Mouse (Mus musculus) kidney, postnatal 10 days (tissue): Measurements from ENCODE around the gene Wdr53.
A peak's percentile ranks its signal among the peaks of the same experiment; 100 is the strongest.
"Not testable (repeated sequence)": the region's sequence is repeated elsewhere in the genome, so short reads cannot be mapped to it uniquely, and the experiment has no call there.

Experiments used
- DNase-seq: peaks from one replicate; pipeline ENCODE4 v3.0.0; 2021; ENCODE audit warnings: mixed read lengths

Wdr53 gene

DNA sequence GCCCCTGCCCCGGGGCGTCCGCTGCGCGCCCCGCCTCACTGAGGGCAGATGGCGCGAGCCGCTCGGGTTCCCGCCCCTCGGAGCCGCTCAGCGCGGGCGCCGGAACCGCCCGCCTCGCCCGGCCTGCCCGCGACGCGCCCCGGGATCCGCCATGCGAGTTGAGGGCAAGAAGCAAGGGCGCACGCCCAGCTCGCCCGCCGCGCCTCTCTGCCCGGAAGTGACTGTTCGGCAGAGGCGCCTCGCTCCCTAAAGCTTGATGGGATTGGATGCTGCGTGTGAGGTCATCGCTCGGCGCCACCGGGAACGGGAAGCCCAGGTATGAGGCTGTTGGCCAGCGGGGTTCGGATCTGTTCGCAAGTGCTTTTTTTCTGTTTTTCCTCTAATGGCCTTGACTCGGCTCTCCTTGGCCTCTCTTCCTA, at the start of gene Wdr53, which contains the start of gene Fbxo45:
Gene Wdr53 (plus strand): TSS at position 276 of the 419 bp plus-strand sequence.
Gene Fbxo45 (minus strand): TSS at position 207 of the 419 bp plus-strand sequence.
- DNase-seq, result peak; percentile 99

DNA sequence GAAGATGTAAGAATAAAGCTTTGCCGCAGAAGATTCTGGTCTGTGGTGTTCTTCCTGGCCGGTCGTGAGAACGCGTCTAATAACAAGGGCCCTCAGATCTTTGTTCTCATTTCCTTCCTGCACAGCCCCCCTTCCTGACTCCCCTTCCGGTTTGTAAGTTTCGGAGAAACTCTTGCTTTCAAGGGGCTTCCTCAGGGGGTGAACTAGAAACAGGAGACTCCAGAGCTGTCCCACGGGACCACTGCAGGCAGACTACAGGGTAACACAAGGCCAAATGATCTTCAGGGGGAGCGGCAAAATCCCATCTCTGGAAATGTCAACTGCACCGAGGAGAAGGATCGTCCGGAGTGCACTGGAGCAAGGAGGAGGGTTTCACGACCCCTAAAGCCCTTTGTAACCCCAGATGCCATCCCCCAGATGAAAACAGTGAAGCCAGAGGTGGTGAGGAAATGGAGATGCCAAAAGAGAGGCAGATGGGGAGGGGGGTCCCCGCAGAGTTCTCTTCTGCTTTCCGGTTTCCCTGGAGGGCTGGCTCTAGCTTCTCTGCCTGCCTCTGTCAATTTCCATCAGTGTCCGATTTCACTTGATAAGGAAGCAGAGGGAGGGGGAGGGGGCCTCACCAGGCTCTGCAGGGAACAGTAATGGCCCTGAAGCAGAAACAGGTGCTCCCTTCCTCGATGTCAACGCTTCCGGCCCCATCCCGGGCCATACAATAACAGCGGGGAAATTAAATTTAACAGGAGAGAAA, 46.6 kb upstream of the Wdr53 start:
- DNase-seq, result peak; percentile 76

- DNase-seq, result no peak
These were observed 46.1 kb upstream of the Wdr53 start for GRCm38 (mm10) chr16:32201004-32201325.

DNA sequence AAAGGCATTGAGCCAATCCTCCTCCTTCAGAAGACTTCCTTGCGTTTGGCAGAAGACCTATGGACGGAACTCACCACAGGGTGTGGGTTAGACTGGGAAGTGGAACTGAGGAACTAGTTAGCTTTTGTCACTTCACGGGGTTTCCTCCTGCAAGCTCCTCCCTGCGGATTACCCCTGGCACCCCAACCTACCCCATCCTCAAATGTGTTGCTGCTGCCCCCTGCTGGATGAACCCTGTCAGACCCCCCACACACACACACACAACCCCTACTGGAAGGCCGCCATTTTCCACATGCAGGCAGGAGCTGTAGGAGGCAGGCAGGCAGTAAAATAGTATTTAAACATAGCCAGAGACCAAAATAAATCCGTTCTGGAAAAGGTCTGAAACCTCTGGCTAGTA, 44.3 kb upstream of the Wdr53 start:
- peak; percentile 66 for DNase-seq

- peak; percentile 27 for DNase-seq
These were observed 42.1 kb upstream of the Wdr53 start for GRCm38 (mm10) chr16:32204902-32205301.

- no peak for DNase-seq
These were observed 32.9 kb upstream of the Wdr53 start for GRCm38 (mm10) chr16:32214156-32214555.

- DNase-seq, result no peak
These were observed 32.0 kb upstream of the Wdr53 start for GRCm38 (mm10) chr16:32214804-32215576.

DNA sequence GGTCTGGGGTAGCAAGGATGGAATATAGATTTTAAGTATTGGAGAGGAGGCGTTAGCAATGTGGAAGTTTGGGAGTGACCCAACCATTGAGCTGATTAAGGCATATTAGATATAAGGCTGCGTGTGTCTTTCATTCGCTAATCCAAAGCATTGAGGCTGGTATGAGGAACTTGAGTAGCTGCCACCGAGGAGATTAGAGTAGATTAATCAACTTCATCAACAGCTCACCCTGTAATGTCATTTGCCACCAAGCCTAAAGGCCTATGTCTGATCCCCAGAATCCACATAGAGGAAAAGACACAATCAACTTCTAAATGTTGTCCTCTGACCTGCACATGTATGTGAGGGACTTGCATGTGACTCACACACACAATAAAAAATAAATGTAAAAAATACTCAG, 25.2 kb upstream of the Wdr53 start:
- no peak for DNase-seq

DNA sequence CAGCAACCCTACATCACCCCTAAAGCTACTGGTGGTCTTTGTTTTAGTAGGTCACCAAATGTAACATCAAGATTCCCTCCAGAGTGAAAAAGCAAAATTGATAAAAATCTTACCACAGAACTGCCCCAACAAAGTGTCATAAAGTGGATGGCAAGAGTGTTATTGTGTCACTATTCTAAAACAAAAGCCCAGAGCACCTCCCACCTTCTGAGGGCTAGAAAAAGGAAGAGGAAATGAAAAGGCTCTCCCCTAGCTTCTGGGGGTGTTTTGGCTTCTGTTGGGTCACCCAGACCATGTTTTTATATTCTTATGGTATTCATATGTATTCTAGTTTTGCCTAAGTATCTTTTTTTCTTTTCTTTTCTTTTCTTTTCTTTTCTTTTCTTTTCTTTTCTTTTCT, 24.6 kb upstream of the Wdr53 start:
- no peak for DNase-seq

DNA sequence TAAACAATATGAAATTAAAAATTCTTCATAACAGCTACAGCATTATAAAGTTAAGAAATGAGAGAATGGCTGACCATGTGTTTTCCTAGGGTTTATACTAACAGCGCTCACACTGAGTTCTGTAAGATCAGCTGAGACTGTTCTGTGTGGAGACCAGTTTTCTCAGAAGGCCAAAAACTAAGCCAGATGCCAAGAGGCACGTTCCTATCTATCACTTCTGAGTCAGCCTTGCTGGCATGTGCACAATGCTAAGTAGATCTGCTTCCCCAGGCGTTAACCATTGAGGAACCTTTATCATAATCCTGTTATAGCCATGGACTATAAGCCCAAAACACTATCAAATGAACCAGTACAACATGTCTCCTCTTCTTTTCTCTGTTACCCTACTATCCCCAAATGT, 15.0 kb upstream of the Wdr53 start:
- not testable (repeated sequence) for DNase-seq

DNA sequence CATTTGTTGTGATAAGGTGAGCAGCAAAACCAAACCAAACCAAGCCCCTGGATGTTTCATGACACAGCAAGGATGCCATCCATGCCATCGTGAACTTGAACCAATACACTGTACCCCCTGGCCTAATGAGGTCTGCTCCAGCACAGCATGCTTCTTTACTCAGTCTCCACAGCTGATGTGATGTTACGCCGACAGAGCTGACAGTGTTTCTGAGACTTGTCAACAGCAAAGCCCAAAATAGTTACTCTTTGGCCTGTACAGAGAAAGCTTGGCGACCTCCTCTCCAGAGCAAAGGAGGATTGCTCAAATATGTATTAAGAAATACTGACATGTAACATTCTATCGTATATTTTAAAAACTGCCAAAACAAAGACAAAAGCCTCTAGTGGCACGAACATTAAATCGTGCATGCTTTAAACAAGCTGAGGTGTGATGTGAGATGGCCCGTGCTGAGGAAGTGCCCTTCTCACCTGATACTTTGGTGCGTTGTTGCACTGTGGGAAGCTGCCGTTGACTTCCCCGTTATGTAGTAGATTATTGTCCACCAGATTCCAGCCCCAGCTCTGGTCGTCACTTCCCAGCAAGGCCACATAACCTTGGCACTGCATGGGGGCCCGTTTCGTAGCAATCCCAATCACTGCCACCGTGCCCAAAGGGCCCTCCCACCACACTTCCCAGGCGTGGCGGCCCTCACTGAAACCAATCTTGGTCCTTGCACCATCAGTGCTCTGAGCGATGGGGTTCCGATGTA, 8.9 kb upstream of the Wdr53 start:
- no peak for DNase-seq

DNA sequence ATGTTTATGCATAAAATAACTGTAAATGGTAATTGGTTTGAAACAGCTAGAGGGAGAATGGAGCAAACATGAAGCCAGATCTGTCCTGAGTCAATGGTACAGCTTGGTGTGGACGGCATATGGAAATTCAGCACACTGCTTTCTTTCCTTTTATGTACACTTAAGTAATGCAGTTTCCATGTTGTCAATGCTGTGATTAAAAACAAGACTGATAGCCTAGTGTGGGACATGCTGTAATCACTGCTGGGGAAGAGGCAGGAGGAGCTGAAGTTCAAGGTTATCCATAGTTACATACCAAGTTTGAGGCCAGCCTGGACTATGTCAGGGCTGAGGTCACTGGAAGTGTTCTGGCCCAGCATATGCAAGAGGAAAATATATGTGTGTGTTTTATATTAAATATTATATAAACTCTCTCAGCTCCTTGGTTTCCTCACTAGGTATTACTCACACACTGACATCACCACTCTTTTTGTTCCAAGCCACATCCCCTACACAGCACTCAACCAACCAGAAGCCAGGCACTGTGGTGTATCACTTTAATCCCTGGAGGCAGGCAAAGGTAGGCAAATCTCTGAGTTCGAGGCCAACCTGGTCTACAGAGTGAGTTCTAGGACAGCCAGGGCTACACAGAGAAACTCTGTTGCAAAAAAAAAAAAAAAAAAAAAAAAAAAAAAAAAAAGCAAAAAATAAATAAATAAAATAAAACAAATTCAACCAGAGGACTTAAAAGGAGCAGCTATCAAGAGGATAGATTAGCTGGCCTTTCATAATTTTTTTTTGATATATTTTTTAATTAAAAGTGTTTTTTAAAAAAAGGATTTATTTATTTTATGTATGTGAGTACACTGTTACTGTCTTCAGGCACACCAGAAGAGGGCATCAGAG, 7.4 kb upstream of the Wdr53 start:
- DNase-seq, result no peak

DNA sequence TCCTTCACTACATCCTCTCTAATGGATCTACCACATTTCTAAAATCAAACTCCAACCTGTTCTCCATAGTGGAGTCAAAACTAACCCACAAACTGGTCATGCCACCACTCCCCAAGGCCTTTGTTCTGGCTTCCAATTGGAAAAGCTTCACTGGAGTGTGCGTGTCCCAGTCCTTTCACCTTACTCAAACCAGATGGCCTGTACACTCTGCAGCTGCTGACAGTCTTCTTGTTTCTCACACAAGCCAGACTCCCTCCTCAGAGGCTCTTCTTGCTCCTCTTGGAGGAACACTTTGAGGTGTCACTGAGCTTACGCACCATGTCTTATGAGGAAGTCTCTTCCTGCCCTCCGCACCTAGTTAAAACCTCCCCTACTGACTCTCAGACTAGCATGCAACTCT, 3.1 kb upstream of the Wdr53 start:
- DNase-seq, result no peak

DNA sequence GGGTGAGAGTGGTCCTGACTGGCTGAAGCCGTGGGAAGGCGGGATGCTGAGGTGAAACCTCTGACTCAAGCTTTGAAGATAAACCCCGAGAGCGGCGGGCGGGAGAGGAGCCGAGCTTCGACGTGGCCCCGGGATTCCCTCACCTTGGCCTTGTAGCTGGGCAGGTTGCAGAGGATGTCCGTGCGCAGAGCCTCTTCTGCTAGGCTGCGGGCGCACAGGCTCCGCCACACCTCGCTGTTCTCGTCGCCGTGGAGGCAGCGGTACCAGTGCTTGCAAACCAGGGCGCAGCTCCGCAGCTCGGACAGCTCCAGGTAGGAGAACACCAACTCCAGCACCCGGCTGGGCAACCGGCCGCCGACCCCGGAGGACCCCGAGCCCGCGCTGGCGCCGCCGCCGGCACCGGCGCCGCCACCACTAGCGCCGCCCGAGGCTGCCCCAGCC, 656 bp upstream of the Wdr53 start:
- peak; percentile 64 for DNase-seq

DNA sequence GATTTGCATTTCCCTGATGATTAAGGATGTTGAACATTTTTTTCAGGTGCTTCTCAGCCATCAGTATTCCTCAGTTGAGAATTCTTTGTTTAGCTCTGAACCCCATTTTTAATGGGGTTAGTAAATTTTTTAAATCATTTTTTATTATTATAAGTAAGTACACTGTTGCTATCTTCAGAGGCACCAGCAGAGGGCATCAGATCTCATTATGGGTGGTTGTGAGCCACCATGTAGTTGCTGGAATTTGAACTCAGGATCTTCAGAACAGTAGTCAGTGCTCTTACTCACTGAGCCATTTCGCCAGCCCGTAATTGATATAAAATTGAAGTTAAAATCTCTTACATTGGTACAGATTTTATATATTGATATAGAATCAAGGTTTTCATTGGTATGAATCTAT, 17.2 kb downstream of the Wdr53 start:
- DNase-seq, result peak; percentile 33

DNA sequence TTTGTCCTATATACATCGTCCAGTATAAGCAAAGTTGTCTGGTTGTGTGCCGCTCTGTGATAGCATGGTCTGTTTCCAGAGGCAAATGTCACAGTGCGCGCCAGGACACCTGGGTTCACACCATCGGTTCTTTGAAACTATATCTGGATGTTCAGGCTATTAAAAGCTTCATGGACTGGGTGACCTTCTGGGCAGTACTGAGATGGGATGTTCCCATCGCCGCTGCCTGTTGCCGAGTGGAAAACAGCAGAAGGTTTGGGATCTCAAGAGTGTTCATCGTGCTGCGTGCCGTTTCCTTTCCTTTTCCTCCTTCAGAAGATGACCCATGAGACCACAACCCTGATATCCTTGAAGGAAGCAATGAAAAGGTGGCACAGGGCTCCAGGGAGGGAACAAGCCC, 24.3 kb downstream of the Wdr53 start, which contains the start of gene Smco1:
Gene Smco1 (plus strand): TSS at position 178 of the 400 bp plus-strand sequence.
- DNase-seq, result no peak

- DNase-seq, result peak; percentile 25
These were observed 26.3 kb downstream of the Wdr53 start for GRCm38 (mm10) chr16:32273338-32273737.

- DNase-seq, result no peak
These were observed 28.0 kb downstream of the Wdr53 start for GRCm38 (mm10) chr16:32275041-32275440.

GRCm38 (mm10) chr16:32275830-32276229, 28.8 kb downstream of the Wdr53 start:
- no peak for DNase-seq

- peak; percentile 95 for DNase-seq
These were observed 30.6 kb downstream of the Wdr53 start, which contains the start of gene Rnf168 for GRCm38 (mm10) chr16:32277308-32278256. Gene Rnf168, plus strand, starts transcription at chr16:32277459.

GRCm38 (mm10) chr16:32278396-32278795, 31.4 kb downstream of the Wdr53 start:
- no peak for DNase-seq
